In the genomic region with DNA sequence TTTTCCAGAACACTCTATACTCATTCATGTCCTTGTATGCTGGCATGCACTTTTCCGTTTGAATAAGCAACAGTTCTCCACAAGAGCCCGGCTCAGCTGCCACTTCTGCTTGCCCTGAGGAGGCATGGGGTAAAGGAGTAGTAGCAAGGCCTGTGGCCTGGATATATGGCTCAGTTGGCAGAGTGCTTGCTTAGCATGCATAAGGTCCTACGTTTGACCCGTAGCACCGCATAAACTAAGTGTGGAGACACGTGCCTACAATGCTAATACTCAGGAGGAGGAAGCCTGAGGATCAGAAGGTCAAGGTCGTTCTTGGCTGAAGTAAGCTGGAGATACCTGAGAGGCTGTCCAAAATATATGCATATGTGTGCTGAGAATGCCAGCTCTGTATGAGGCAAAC, we compare ENCODE assay signal across 15 mouse cellular contexts.
"Had no signal": no experiment of that assay in that cellular context is flagged by ENCODE, and none has a peak within 500 bp of the region (broad histone marks: within the 10 kb centered on the region; RNA-seq: fewer than 3 reads in every experiment).

No protein-coding gene starts in this region.

- H3K9me3 ChIP-seq: limb, embryonic 12.5 days; liver, embryonic 13.5 days; midbrain, embryonic 10.5 days; neural tube, embryonic 15.5 days had no signal

- H3K36me3 ChIP-seq: limb, embryonic 12.5 days; liver, embryonic 13.5 days; neural tube, embryonic 15.5 days had no signal

- H3K27ac ChIP-seq: kidney, postnatal 0 days; layer of hippocampus, adult 2 months; limb, embryonic 12.5 days; liver, embryonic 13.5 days; midbrain, embryonic 10.5 days; neural tube, embryonic 15.5 days had no signal

- H3K4me2 ChIP-seq: limb, embryonic 12.5 days; liver, embryonic 13.5 days; neural tube, embryonic 15.5 days had no signal

- H3K27me3 ChIP-seq: limb, embryonic 12.5 days; liver, embryonic 13.5 days; neural tube, embryonic 15.5 days had no signal

- H3K4me3 ChIP-seq: layer of hippocampus, adult 2 months; limb, embryonic 12.5 days; liver, embryonic 13.5 days; midbrain, embryonic 10.5 days; neural tube, embryonic 15.5 days had no signal

- DNase-seq: kidney, adult 9 months; kidney, postnatal 4 days; liver; liver, embryonic 13.5 days; liver, postnatal 0 days; right cerebral cortex, adult 18-20 months; right cerebral cortex, postnatal 25 days; thymus, adult 18-20 months; thymus, postnatal 14 days had no signal

- H3K4me1 ChIP-seq: liver, embryonic 13.5 days; midbrain, embryonic 10.5 days had no signal

- ATAC-seq: intestine, postnatal 0 days; liver, postnatal 0 days had no signal

- H3K9ac ChIP-seq: limb, embryonic 12.5 days; liver, embryonic 13.5 days; liver, postnatal 0 days; neural tube, embryonic 15.5 days had no signal
